Mouse (Mus musculus) spleen, adult 18-20 months (tissue): ENCODE measurements around the gene Mical2.

Experiments used
- DNase-seq, 2 experiments: peaks; one replicate each; pipeline ENCODE4 v3.0.0; 2022; ENCODE audit warnings: mixed read lengths in 2 of 2

The Mical2 gene

DNA sequence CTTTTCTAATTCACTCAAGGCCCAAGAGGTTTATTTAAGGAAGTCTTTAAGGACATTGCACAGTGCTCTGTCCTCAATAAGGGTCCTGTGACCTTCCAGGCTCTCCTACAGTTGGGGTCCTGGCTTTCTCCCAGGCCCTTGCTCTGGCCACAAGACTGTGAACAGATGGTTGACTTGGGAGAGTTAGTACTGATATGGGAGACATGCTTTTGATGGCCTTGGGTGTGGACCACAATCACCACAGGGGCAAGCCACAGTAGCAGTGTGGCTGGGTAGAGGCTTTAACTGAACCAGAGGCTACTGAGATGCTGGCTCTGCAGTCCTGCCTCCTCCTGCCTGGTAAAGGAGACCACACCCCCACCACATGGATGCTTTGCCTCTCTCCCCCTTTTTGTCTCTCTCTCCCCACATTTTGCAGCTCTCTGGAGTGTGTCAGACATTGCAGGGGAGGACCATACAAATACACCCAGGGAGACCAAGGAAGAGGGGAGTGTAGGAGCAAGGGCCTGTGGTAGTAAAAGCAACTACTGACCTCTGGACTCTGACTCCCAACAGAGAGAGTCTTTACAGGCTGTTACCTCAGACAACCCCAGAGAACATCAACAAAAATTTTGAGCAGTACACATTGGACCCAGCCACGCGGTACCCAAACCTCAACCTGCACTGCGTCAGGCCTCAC, 94.5 kb downstream of the Mical2 start:
- DNase-seq, result no peak

DNA sequence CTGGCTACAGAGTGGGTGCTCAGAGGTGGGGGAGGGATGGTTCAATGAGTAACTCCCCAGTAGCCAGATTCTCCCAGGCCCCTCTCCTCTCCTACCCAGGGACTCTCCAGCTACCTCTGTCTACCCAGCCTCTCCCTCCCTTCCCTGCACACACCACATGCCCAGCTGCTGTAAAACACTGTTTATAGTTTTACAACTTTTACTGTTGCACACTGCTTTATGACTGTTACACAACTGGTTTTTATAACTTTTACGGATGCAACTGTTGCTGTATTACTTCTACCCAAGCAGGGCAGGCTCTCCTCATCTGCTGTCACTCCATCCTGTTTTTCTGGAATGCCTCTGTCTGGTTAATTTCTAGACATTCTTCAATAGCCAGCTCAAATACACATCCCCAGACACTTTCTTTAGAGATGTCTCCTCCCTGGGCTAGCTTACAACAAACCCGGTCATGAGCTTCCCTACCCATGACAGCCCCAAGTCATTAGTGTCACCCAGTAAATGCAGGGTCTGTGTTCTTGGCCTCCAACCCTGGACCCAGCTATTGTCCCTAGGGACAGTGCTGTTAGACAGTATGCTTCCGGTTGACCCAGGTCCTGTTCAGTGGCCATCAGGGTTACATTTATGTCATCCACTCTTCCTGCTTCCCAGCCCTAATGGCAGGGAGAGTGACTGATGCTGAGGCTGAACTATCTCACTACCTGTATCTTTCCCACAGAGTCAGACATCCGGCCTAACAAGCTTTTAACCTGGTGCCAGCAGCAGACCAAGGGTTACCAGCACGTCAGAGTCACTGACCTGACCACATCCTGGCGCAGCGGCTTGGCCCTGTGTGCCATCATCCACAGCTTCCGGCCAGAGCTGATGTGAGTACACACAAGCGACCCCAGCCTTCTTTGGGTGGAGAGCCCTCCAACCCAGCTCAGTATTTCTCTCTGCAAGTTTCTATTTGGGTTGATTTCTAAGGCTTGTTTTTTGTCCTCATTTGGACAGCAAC, 96.4 kb downstream of the Mical2 start:
- peak in 1 of 2 experiments; percentile 8 for DNase-seq

DNA sequence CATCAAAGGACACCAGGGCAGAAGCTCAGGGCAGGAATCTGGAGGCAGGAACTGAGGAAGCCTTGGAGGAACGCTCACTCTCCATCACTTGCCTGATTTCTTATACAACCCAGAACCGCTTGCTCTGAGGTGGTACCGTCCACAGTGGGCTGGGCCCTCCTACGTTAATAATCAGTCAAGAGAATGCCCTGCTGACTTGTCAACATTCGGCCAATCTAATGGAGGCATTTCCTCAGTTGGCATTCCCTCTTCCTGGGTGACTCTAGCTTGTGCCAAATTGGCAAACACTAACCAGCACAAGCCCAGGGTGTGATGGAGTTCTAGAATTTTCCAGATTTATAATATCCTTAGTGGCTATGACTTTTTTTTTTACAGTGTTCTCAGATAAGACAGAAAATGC, 98.9 kb downstream of the Mical2 start:
- no peak for DNase-seq

DNA sequence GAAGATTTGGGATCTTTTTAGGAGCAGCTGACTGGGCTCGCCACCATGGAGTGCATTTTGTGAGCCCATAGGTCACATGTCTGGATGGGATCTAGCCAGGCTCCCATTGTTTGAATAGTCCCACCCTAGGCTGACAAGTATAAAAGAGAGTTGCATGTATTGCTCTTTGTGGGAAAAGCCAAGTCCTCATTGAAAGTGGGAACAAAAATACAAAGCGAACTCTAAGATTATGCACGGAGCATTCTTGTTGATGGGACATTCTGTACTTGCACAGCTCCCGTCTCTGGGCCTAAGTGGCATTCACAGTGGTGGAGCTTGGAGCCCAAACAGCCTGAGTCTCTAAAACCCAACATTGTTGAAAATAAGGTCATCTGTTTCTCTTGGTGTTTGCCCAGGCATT, 101.2 kb downstream of the Mical2 start:
- no peak for DNase-seq

DNA sequence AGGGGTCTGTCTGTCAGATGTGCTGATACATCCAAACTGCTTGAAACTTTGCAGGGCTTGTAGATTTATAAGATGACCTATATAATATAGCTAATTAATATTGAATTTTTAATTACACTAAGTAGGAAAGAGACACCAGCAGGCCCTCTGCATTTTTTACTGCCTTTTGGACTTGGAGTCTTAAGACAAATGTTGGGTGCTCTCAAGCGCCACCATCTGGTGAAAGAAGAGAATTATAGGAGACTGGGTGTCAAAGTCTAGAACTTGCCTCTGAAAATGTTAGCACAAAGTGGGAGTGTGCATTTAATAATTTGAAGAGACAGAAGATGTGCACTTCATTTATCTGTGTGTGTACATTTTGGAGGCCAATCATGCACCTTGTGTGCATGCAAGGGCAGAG, 103.3 kb downstream of the Mical2 start:
- peak in 1 of 2 experiments; percentile 9 for DNase-seq

DNA sequence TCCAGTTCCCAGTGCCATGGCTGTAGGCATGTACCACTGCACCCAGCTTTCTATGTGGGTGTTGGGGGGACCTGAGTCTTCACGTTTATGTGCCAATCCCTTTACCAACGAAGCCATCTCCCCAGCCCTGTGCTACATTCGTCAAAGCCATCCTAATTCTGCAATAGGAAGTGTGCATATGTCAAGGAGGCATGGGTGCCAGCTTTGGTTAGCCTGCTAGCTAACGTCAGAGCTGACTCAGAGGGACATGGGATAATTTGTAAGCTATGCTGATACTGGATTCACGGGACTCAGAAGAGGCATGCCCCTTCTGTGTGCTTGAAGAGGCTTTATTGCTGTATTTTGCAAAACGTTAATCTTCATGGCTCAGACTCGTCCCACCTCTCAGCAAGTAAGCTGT, 103.8 kb downstream of the Mical2 start:
- DNase-seq, result no peak

DNA sequence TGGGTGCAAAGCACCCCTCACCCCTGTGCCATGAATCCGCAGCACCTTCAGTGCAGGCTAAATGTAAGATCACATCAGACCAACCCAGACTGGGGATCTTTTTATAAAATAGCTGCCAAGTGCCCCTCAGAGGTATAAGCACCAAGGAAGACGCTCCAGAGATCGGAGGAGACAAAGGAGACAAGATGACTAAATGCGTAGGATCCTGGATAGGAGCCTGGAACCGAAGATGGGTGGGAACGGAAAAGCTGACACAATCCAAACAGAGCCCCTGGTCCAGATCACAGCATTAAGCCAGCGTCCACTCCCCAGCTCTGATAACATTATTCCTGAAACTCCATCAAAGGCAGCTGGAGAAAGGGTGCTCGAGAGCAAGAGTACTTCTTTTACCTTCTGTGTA, 105.3 kb downstream of the Mical2 start:
- DNase-seq, result no peak

DNA sequence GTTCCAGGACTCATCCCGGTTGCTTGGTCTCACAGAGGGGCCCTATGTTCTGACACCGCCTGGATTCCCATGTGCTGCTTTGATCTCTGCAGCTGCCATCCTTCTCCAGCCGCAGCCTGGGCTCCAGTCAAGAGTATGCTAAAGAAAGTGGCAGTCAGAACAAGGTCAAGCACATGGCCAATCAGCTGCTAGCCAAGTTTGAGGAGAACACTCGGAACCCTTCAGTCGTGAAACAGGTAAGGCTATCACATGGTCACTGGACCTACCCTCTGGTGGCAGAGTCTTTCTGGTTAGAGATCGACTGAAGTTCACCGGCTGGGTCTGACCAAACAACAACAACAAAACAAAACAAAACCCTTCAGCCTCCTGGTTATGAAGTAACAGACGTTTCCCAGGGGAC, 106.1 kb downstream of the Mical2 start:
- no peak for DNase-seq

DNA sequence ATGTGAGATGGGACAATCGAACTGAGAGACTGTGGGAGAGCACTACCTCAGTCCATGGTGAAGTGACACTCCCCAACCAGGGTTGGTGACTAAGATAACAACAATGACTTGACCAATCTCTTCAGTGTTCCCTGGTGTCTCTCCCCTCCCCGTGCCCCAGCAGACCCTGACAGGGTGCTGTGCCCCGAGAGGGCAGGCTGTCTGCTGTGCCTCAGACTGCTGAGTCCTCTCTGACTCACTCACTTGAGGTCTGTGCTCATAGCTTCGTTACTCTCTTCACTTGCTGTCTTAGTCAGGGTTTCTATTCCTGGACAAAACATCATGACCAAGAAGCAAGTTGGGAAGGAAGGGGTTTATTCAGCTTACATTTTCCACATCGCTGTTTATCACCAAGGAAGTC, 106.8 kb downstream of the Mical2 start:
- no peak for DNase-seq

DNA sequence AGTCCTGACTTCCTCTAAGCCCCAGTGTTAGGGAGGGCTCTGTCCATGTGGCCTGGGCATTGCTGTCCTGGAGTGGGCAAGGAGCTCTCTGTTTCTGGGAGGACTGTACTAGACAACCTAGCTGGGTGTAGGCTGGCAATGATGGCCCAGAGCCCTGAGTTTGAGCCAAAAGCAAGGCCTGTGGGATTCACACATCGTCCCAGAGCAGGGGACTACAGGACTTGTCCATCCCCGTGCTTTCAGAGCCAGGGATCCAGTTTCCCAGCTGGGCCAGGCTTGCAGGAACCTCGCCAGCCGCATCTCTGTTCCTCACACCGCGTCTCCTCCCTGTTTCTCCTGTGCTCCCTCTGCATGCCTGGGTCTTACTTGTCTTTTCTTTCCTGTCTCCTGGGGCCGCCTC, 107.7 kb downstream of the Mical2 start:
- DNase-seq, result no peak

DNA sequence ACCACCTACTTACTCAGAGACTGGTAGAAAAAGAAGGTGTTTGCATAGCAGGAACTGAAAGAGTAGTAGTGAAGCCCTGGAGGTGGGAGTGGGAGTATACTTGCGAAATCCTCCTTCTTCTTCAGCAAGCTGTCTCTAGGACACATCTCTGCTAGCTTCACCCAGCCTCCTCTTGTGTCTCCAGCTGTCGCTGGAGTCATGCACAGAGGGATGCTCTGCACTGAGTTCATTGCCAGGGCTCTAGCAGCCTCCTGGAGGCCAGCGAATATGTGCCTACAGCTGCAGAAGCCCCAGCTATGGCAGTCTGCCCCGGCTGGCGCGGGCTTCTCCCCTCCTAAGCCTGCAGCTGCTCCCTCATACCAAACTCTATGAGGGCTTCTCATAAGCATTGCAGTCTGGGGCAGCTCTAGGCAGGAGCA, 110.6 kb downstream of the Mical2 start:
- DNase-seq, result no peak

DNA sequence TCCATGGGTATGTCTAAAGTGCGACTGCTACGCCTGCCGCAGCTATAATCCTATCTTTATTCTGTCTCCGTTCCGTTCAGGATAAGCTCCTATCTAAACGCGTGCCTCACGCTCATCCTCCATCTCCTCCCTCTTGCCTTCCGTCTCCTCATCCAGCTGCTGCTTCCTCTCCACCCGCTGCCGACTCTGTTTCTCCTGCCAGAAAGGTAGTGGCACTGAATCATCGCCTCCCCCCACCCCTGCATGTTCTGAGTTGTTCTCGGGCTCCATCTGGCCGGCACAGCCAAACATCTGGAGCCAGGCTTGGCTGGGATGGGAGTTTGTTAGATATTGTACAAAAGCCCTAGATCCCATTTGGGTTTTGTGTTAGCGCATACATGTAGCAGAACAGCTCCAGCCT, 111.1 kb downstream of the Mical2 start:
- DNase-seq, result no peak

DNA sequence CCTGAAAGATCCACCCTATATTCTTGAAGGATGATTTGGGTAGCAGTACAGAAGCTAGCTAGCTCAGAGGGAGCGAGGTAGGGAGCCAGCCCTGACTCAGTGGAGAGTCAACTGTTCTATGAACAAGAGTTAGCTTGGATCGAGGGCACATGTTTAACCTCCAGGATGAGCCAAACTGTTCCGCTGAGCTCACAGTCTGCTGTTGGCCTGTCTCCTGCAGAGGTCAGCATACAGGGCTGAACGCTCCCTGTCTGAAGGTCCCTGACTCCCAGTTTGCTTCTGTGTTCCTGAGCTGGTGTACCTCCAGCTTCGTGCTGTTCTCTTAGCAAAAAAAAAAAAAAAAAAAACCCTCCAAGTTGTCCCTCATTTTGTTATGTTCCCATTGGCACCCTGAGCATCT, 112.1 kb downstream of the Mical2 start:
- DNase-seq, result no peak

DNA sequence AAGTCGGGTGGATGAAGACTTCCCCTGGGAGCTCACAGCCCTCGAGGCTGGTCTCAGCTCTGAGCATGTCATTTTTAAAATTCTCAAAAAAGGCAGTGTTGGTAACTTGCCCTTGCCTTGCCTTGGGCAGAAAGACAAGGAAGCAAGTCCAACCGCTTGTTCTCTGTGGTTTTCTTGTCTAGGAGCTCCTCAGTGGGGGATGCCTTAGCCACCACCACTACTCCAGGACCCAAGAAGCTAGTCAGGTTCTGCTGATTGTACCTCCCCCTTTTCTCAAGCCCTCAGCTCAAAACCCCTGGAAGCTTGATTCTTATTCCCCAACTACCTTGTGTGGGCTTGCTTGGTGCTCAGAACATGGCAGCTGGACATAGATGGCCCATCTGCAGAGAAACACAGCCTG, 115.4 kb downstream of the Mical2 start:
- DNase-seq, result no peak

DNA sequence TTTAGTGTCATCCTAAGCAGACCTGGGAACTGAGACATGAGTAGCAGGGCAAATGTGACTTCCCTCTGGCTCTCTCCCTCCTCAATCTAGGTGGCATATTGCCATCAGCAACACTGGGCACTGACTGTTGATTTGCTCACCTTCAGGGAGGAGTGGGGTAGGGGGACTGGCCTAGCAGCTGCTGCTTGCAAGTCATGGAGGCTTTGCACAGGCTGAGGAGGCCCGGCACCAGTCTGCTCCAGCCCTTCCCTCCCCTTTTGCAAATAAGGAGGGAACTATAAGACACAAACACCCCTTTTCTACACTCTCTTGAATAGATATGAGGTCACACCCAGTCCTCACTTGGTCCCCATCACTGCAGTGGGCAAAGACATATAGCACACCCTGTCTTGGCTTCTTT, 120.0 kb downstream of the Mical2 start:
- no peak for DNase-seq

DNA sequence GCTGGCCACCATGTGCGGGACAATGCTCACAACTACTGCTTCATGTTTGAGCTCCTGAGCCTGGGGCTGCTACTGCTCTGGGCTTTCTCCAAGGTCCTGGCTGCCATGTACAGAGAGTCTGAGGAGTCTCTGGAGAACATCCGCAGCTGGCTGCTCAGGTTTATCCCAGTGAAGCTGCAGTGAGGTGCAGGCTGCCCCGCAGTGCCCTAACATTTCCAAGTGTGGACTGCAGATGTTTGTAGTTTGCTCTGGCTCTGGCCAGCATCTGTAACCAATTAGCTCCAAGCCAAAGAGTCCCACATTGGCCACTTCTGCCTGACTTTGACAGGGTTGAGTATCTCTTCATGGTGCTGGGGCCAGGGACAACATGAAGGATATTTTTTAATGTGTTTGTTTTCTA, 125.9 kb downstream of the Mical2 start:
- no peak for DNase-seq

DNA sequence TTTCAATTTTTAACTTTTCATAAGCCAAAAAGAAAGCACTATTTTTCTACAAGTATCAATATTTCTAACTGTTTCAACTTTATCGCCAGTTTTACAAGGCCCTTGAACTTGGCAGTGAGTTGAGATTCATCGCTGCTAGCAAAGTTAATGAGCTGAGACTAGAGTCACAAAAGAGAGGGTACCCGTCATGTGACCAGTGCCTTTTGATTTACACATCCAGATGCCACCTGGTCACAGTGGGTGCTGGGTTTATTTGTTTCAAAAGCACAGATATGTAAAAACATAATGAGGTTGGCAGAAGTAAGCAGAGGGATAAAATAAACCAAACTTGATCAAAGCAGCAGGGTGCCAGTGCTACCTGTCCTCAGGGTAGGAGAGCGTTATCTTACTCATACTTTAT, 126.3 kb downstream of the Mical2 start:
- DNase-seq, result no peak

DNA sequence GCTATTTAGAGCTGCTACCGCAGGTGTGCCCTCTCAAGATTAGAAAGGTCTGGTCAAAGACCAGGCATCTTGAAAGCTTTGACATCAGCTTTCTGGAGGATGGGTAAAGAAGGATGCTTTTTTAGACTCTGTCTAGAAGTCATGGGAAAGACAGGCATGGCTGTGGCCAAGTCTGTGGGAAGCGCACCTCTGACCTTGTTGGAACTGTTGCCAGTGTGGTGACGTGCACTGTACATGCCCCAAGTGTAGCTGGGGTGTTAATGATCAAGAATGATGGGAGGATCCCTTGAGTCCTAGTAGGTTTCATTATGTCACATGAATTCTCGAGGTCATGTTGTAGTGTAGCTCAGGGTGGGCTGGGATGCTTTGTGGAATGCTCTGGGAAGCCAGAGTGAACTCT, 127.4 kb downstream of the Mical2 start:
- no peak for DNase-seq

DNA sequence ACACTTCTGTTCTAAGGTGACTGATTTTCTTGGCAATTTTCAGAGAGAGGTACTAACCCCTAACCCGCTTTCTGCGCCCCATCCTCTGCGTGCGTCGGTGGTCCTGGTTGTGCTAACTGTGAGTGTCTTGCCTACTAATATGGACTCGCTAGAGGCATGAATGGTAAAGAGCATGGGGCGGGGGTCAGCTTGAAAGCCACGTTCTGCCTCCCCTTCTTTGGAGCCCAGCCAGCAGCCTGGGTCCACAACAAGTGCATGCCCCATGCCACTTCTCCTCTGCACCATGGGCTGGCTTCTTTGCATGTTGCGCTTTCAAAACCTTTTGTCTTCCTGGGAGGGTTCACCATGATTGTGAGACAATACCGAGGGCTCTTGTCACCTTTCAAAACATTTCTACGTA, 128.3 kb downstream of the Mical2 start:
- no peak for DNase-seq

DNA sequence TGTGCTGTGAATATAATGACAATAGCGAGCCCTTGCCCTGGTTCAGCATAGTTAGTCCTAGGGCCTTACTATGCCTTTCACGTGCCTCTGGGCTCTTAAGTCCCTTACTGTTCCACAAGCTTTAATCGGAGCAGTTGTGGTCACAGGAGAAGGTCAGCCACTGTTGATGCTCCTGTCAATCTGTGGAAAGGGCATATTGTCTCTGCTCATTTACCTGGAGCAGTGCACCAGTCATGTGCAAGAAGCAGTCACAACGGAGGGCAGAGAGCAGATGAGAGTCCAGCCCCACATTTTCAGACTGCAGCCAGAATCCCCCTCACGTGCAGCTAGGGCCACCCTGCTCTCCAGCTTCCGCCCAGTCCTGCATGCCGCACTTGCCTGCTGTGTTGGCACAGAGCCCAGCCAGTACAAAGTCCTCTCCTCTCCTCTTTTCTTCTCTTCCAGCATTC, 128.9 kb downstream of the Mical2 start:
- no peak for DNase-seq

DNA sequence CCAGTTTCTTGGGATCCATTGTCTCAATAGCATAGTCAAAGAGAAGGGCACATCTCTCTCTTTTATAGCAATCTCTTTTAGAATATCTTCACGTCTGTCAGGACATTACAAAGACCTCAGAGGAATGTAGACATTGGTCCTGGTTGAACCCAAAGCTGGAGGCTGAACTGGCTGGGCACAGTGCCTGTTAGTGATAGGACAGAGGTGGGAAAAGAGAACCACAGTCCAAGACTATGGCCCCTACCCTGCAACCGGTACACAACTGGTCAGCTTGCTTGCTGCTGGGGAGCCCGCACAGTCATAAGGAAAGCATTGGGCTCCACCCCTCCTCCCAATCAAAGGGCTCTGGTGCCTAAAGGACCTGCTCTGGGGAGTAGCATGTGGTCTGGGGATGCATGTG, 133.9 kb downstream of the Mical2 start:
- DNase-seq, result no peak

DNA sequence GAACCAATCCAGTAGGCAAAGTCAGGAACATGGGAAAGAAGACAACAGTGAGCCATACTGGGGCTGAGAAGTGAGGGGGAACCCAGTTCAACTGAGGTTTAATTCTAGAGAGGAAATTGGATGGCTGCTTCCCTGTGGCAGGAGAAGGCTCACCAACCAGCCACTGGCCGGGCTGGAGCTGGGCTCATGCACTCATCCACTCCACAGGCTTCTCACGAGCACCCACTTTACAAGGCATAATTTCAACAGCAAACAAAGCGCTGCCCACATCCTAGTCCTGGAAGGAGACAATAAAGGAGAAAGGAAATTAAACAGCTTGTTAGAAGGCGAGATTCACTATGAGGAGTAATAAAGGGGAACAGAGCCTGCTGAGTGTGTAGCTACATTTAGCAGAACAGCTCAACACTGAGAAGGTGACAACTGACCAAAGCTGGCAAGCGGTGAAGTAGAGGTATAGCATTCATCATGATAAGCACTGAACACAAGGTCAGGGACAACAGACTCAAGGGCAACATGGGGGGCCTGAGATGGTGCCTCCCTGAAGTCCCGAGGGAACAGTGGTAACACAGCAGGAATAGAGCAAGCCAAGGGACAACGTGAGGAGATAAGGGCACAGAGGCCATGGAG, 137.0 kb downstream of the Mical2 start:
- DNase-seq, result no peak

DNA sequence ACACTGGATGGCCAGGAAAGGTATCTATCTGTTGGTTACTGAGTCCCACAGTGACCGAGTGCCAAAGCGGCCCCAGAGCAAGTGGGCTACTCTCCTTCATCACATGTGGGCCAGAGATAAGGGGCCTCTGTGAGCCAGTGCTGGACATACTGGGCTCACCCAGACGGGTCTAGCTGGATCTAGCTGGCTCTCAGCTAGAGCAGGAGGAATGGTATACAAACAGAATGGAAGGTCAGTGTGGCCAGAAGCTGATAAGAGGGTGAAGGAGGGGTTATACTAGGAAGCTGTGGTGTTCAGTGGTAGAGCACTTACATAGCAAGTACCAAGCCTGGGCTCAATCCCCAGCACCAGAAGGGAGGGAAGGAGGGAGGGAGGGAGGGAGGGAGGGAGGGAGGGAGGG, 140.2 kb downstream of the Mical2 start:
- DNase-seq, result no peak

DNA sequence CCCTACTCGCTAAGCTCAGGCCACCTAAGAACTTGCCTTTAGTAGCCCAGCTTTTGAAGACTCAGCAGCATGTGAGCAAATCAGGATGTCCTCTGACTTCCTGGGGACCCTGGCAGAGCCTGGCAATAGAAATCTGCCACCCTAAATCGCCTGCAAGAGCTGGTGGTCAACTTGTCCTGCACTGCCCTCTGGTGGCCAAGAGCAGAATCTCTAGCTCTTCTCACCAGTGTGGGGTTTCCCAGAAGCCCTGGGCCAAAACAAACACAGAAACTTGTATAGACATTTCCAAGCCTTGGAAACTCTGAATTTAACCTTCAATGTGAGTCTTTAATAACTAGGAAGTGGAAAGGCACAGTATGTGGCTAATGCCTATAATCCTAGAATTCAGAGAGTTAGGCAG, 143.4 kb downstream of the Mical2 start:
- DNase-seq, result peak; percentile 20 to 70
